Mouse (Mus musculus): Measurements from ENCODE around the gene Zdhhc14. TPM values are rescaled to one million over a fixed set of nuclear protein-coding genes. Genes with fewer than 3 reads are reported as not detected.

Gene Zdhhc14
- polyA plus RNA-seq (2017; shearing (Covaris generic)): 2.3 TPM

DNA sequence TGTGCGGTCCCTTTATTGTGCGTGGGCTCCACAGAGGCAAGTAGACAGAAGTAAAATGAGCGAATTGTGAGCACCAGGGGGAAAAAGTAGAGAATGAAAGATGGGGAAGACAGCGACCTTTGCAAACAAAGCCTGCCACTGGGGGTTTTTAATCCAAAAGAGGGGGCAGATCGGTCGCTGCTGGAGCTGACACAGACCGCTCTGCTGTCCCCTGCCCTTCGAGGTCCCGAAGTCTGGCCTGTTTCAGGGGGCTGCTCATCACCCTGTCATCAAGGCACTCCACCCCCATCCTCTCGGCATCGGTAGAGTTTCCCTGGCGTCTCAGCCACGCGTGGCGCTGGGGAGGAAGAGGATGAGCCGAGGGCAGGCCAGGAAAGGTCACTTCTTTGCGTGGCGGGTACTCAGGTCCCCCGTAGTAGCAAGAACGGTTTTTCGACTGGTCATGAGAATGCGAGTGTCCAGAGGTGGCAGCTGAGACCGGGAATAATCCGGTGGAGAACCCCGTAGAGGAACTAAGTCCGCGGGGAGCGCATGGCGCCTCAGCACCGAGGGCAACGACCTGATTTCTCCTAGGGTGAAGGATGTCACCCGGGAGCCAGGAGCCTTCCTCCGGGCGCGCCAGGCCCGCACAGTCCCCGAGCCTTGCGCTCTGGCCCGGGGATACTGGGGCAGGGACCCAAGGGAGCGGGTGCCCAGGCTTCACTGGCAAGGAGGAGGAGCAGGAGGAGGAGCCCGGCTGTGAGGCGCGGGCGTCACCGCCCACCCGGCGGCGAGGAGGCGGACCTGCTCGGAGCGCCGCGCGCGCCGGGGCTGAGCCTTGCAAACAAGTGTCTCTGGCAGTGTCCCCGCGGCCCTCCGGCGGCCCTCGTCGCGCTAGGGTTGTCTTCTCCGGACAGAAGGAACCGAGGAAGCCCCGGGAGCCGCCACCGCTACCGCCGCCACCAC, at the start of gene Zdhhc14:
Zdhhc14 (plus strand) TSS at position 757 of the 945 bp plus-strand sequence.

Other genes with a start within 250 kb of the Zdhhc14 start
- gene Ldhal6b, start 73.8 kb upstream of the Zdhhc14 start, polyA plus RNA-seq (2017; shearing (Covaris generic)): not detected
- 41.9 TPM for gene Tmem242, start 52.3 kb upstream of the Zdhhc14 start, polyA plus RNA-seq (2017; shearing (Covaris generic))